Mouse (Mus musculus): ENCODE data around the gene Zfp2. TPM values are rescaled to one million over a fixed set of nuclear protein-coding genes. Genes with fewer than 3 reads are reported as not detected.

Zfp2 gene
- polyA plus RNA-seq, 1 experiment = 5.1 TPM

GRCm38 (mm10) chr11:50878641-50879040 lies 37.3 kb downstream of the Zfp2 start:
- no peak for DNase-seq (ENCODE audit: low spot score)

- no peak for DNase-seq (ENCODE audit: low spot score)
These were observed 64.9 kb downstream of the Zfp2 start for GRCm38 (mm10) chr11:50850989-50851601.

GRCm38 (mm10) chr11:50850177-50850735 lies 65.7 kb downstream of the Zfp2 start, which contains the start of gene Grm6:
Gene Grm6 (plus strand): TSS chr11:50850685.
- DNase-seq (ENCODE audit: low spot score) = no peak

GRCm38 (mm10) chr11:50849310-50849709 lies 66.7 kb downstream of the Zfp2 start:
- no peak for DNase-seq (ENCODE audit: low spot score)

Other genes starting within 250 kb of the Zfp2 start
- gene Zfp354c, start 88.4 kb downstream of the Zfp2 start, polyA plus RNA-seq (2012; rRNA removed) = 7.4 and 9.6 TPM in 2 replicates
- 0.88 and 1.3 TPM in 2 replicates for gene Zfp879, start 74.6 kb downstream of the Zfp2 start, polyA plus RNA-seq (2012; rRNA removed)
- not detected in 2 replicates for gene Grm6, start 65.5 kb downstream of the Zfp2 start, polyA plus RNA-seq (2012; rRNA removed)
- 2.0 and 2.5 TPM in 2 replicates for gene Zfp454, start 28.5 kb downstream of the Zfp2 start, polyA plus RNA-seq (2012; rRNA removed)
- 2.1 and 2.6 TPM in 2 replicates for gene Zfp354b, start 15.5 kb upstream of the Zfp2 start, polyA plus RNA-seq (2012; rRNA removed)
- not detected in 2 replicates for gene 4933414I15Rik, start 27.6 kb upstream of the Zfp2 start, polyA plus RNA-seq (2012; rRNA removed)
- not detected in 2 replicates for gene Prop1, start 37.6 kb upstream of the Zfp2 start, polyA plus RNA-seq (2012; rRNA removed)
- gene Olfr1378, start 50.4 kb upstream of the Zfp2 start, polyA plus RNA-seq (2012; rRNA removed) = not detected in 2 replicates
- gene Olfr1377, start 65.8 kb upstream of the Zfp2 start, polyA plus RNA-seq (2012; rRNA removed) = not detected in 2 replicates
- gene Olfr51, start 87.4 kb upstream of the Zfp2 start, polyA plus RNA-seq (2012; rRNA removed) = not detected in 2 replicates
- gene Olfr54, start 98.1 kb upstream of the Zfp2 start, polyA plus RNA-seq (2012; rRNA removed) = not detected in 2 replicates
- not detected in 2 replicates for gene Olfr1375, start 131.9 kb upstream of the Zfp2 start, polyA plus RNA-seq (2012; rRNA removed)
- 5.1 and 6.9 TPM in 2 replicates for gene Zfp354a, start 143.1 kb upstream of the Zfp2 start, polyA plus RNA-seq (2012; rRNA removed)

Data from urinary bladder, adult 2 months (tissue).